Mouse (Mus musculus) urinary bladder, adult 2 months (tissue): ENCODE measurements at regions not wholly inside any gene's neighbourhood (a gene's known extent, or its start where the extent isn't known, plus 50 kb on each side); places are given as distances from the start of the nearest gene placed in this dataset.

ENCODE experiments used
- DNase-seq: peaks from one replicate; pipeline ENCODE4 v3.0.0; 2022; ENCODE audit warnings: low spot score

GRCm38 (mm10) chr10:42131798-42132197, 113.6 kb upstream of the Armc2 start:
- DNase-seq = no peak

- no peak for DNase-seq
Measured at GRCm38 (mm10) chr10:42131298-42131697, 113.1 kb upstream of the Armc2 start.

GRCm38 (mm10) chr10:42127865-42128419, 109.7 kb upstream of the Armc2 start:
- no peak for DNase-seq

- DNase-seq = no peak
Measured at GRCm38 (mm10) chr10:42126816-42127215, 108.6 kb upstream of the Armc2 start.

- DNase-seq = no peak
Measured at GRCm38 (mm10) chr10:42122768-42123635, 104.8 kb upstream of the Armc2 start.

GRCm38 (mm10) chr10:42121984-42122383, 103.7 kb upstream of the Armc2 start:
- no peak for DNase-seq

GRCm38 (mm10) chr10:42119326-42119725, 101.1 kb upstream of the Armc2 start:
- no peak for DNase-seq

- DNase-seq = no peak
Measured at GRCm38 (mm10) chr10:42118361-42119188, 100.3 kb upstream of the Armc2 start.

- DNase-seq = no peak
Measured at GRCm38 (mm10) chr10:42117523-42117922, 99.3 kb upstream of the Armc2 start.

- no peak for DNase-seq
Measured at GRCm38 (mm10) chr10:42115920-42116298, 97.7 kb upstream of the Armc2 start.

- no peak for DNase-seq
Measured at GRCm38 (mm10) chr10:42115224-42115919, 97.1 kb upstream of the Armc2 start.

GRCm38 (mm10) chr10:42110704-42111103, 92.5 kb upstream of the Armc2 start:
- DNase-seq = no peak

GRCm38 (mm10) chr10:42108294-42109014, 90.2 kb upstream of the Armc2 start:
- DNase-seq = no peak

- no peak for DNase-seq
Measured at GRCm38 (mm10) chr10:42107437-42108293, 89.4 kb upstream of the Armc2 start.

GRCm38 (mm10) chr10:42106611-42107010, 88.4 kb upstream of the Armc2 start:
- DNase-seq = no peak

- no peak for DNase-seq
Measured at GRCm38 (mm10) chr10:42105083-42105482, 86.8 kb upstream of the Armc2 start.

GRCm38 (mm10) chr10:42102320-42102719, 84.1 kb upstream of the Armc2 start:
- no peak for DNase-seq

- no peak for DNase-seq
Measured at GRCm38 (mm10) chr10:42101096-42101495, 82.9 kb upstream of the Armc2 start.

GRCm38 (mm10) chr10:42096924-42097323, 78.7 kb upstream of the Armc2 start:
- no peak for DNase-seq

- DNase-seq = no peak
Measured at GRCm38 (mm10) chr10:42095986-42096385, 77.7 kb upstream of the Armc2 start.
